Mouse (Mus musculus) thymus, postnatal 36 days (tissue): ENCODE data around the gene Gm973.

Experiments used
- DNase-seq, 2 experiments: peaks; one replicate each; pipeline ENCODE4 v3.0.0; 2022; ENCODE audit warnings: mixed read lengths in 2 of 2

The Gm973 gene

GRCm38 (mm10) chr1:59543911-59544310 is 27.8 kb downstream of the Gm973 start:
- DNase-seq, result no peak

GRCm38 (mm10) chr1:59548486-59548885 is 32.4 kb downstream of the Gm973 start:
- DNase-seq, result no peak

- DNase-seq, result no peak
These were observed 33.1 kb downstream of the Gm973 start for GRCm38 (mm10) chr1:59549036-59549675.

GRCm38 (mm10) chr1:59550227-59550626 is 34.2 kb downstream of the Gm973 start:
- no peak for DNase-seq

GRCm38 (mm10) chr1:59550996-59551395 is 34.9 kb downstream of the Gm973 start:
- DNase-seq, result no peak

GRCm38 (mm10) chr1:59553708-59554107 is 37.6 kb downstream of the Gm973 start:
- DNase-seq, result no peak

- no peak for DNase-seq
These were observed 47.5 kb downstream of the Gm973 start for GRCm38 (mm10) chr1:59563581-59563980.

- DNase-seq, result no peak
These were observed 49.7 kb downstream of the Gm973 start for GRCm38 (mm10) chr1:59565804-59566203.

GRCm38 (mm10) chr1:59566281-59566680 is 50.2 kb downstream of the Gm973 start:
- no peak for DNase-seq

GRCm38 (mm10) chr1:59566926-59567325 is 50.9 kb downstream of the Gm973 start:
- DNase-seq, result no peak

GRCm38 (mm10) chr1:59567521-59567920 is 51.5 kb downstream of the Gm973 start:
- DNase-seq, result no peak

GRCm38 (mm10) chr1:59568283-59568682 is 52.2 kb downstream of the Gm973 start:
- DNase-seq, result no peak

GRCm38 (mm10) chr1:59569301-59569700 is 53.2 kb downstream of the Gm973 start:
- DNase-seq, result no peak

GRCm38 (mm10) chr1:59570767-59571166 is 54.7 kb downstream of the Gm973 start:
- no peak for DNase-seq

GRCm38 (mm10) chr1:59571502-59571901 is 55.4 kb downstream of the Gm973 start:
- no peak for DNase-seq

GRCm38 (mm10) chr1:59573843-59574242 is 57.8 kb downstream of the Gm973 start:
- DNase-seq, result no peak

GRCm38 (mm10) chr1:59574262-59575187 is 58.5 kb downstream of the Gm973 start:
- no peak for DNase-seq

- DNase-seq, result no peak
These were observed 62.7 kb downstream of the Gm973 start for GRCm38 (mm10) chr1:59578770-59579169.

GRCm38 (mm10) chr1:59579327-59579726 is 63.3 kb downstream of the Gm973 start:
- DNase-seq, result no peak

- DNase-seq, result no peak
These were observed 64.2 kb downstream of the Gm973 start for GRCm38 (mm10) chr1:59580131-59580751.

GRCm38 (mm10) chr1:59580880-59581279 is 64.8 kb downstream of the Gm973 start:
- no peak for DNase-seq

GRCm38 (mm10) chr1:59584656-59585410 is 68.8 kb downstream of the Gm973 start:
- peak; percentile 59 to 69 for DNase-seq

GRCm38 (mm10) chr1:59589271-59589670 is 73.2 kb downstream of the Gm973 start:
- DNase-seq, result no peak
